Mouse (Mus musculus) regulatory T cell (primary cell): Measurements from ENCODE around the gene Bcl9l.
"Not testable (repeated sequence)": the region's sequence is repeated elsewhere in the genome, so short reads cannot be mapped to it uniquely, and the experiment has no call there.

Source experiments
- in situ Hi-C: fragments of 300-600 bp; cut with MboI, MseI; formaldehyde crosslinking; loops from one replicate; pipeline ENCODE4 v1.15.1; 2025; ENCODE audit warnings: high pct_unique_total_duplicates

Bcl9l gene

DNA sequence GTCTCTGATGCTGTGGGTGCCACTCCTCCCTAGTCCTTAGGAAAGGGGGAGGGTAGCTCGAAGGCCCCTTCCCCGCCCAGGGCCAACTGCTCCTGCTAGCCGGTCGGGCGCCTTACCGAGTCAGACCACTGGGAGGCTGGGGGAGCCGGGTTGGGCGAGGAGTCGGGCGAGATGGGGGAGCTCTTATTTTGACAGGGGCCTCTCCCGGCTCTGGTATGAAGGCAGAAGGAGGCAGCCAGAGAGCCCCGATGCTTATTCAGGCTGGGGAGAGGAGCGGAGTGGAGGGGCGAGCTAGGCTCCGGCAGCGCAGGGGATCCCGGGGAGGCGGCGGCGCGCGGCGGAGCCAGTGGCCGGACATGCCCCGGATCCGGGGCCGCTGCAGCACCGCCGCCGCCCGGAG lies at the start of gene Bcl9l:
Gene Bcl9l (plus strand): TSS at position 274 of the 400 bp plus-strand sequence.
- in situ Hi-C loops = no loop called here

DNA sequence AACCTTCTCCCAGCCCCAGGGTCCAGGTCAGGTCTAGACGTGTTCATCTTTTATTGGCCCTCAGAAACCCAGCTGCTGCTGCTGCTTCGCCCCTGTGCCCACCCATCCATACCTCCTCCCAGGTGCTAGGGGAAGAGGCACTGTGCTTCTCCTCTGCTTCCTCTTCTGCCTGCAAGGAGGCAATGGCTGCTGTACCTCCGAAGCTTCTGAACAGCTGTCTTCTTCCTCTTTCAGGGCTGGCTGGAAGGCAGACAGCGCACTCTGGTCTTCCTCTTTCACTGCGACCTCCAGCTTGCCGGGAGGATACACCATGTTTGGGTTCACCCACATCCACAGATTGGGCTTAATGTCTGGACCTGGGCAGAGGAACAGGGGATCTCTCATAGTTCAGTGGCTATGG lies 46.9 kb upstream of the Bcl9l start:
- in situ Hi-C loops = no loop called here

DNA sequence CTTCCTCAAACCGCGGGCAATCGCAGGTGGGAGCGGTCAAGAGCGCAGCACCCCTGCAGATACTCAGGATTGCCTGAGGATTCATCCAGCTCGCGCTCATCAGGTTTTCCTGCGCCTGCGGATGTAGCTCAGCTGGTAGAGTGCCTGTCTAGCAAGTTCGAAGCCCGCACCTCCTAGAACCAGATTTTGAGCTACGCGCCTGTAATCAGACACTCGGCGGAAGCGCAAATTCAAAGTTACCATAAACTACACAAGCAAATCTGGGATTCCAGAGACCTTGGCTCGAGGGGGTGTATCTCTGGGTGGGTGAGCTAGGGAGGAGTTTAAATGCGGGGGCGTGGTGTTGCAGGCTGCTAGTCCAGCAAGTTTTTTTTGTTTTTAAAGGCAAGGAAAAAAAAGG lies 41.7 kb upstream of the Bcl9l start, which contains the start of gene Foxr1:
Gene Foxr1 (minus strand): TSS at position 176 of the 400 bp plus-strand sequence.
- in situ Hi-C loops = no loop called here

DNA sequence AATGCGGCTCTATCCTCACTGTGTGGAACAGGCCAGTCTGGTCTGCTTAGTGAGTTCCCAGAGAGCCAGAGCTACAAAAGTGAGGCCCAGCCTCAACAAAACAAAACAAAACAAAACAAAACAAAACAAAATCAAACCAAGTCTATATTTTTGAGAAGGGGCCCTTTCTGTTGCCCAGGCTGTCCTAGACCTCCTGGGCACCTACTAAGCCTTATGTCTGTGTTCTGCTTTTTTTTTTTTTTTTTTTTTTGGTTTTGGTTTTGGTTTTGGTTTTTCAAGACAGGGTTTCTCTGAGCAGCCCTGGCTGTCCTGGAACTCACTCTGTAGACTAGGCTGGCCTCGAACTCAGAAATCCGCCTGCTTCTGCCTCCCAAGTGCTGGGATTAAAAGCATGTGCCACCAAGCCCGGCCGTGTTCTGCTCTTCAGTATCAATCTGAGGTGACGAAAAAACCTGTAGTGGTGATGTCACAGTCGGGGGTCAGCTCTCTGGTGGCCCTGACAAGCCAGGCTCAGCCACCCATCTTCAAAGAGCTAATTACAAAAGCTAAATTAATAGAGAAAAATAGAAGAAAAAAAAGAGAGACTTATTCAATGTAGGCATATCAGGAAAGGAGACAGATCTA lies 38.1 kb upstream of the Bcl9l start:
- in situ Hi-C loops = not testable (repeated sequence)

GRCm38 (mm10) chr9:44450387-44450786 lies 32.2 kb upstream of the Bcl9l start:
- in situ Hi-C loops = loop anchor here (5.0 kb wide), 1 partner anchor 202 kb away; no protein-coding TSS in a partner anchor

DNA sequence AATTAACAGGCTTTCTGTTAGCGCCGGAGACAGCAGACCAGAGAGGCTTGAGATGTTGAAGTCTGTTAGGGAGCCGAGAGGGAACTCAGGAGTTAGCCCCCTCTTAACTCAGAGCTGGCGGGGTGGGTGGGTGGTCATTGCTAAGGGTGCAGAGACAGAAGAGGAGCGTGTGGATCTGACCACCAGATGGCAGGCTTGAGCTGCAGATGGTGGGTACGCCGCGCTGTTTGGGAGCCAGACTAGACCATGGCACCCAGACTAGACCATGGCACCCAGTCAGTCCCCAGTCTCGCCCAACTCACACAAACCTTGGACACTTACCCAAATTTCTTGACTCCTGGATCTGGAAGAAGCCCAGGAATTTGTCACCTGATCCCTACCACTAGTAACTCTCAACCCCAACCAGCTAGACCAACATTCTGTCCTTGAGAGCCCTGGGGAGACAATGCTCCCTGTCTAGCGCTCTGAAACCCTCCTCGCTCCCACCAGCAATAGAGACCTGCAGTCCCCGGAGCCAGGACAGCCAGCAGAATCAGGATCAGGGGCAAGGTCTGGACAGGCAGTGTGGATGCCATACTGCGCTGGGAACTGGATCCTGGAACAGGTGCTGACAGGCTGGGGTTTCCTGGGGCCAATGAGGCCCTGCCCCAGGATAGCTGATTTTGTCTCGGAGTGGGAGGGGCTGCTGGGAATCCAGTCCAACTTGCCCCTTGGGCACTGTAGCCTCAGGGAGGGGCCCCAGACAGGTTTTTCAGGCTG lies 28.3 kb upstream of the Bcl9l start:
- in situ Hi-C loops = loop anchor here (5.0 kb wide), 1 partner anchor 198 kb away; no protein-coding TSS in a partner anchor

DNA sequence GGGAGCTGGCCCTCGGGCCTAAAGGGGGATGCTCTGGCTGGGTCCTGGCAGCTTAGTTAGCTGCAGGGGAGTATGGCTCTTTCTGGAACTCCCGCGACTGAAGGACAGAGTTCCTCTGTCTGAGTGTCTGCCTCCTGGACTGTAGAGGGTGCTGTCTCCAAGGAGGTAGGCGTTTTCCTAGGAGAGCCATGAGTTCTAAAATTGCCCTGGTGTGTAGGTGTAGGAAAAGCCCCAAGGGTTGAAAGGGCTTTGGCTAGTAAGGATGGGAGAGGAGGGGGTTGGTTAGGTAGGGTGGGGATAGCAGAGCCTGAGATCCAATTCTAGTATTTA lies 27.8 kb upstream of the Bcl9l start, which contains the start of gene Upk2:
Gene Upk2 (minus strand): TSS at position 86 of the 330 bp plus-strand sequence.
- in situ Hi-C loops = loop anchor here (5.0 kb wide), 1 partner anchor 197 kb away; no protein-coding TSS in a partner anchor

- in situ Hi-C loops = no loop called here
Observed at GRCm38 (mm10) chr9:44457035-44457742, 25.4 kb upstream of the Bcl9l start.

GRCm38 (mm10) chr9:44461950-44462349 lies 20.7 kb upstream of the Bcl9l start:
- in situ Hi-C loops = loop anchor here (5.0 kb wide), 2 partner anchors 40 to 90 kb away; no protein-coding TSS in a partner anchor

- in situ Hi-C loops = no loop called here
Observed at GRCm38 (mm10) chr9:44468224-44468623, 14.4 kb upstream of the Bcl9l start.

DNA sequence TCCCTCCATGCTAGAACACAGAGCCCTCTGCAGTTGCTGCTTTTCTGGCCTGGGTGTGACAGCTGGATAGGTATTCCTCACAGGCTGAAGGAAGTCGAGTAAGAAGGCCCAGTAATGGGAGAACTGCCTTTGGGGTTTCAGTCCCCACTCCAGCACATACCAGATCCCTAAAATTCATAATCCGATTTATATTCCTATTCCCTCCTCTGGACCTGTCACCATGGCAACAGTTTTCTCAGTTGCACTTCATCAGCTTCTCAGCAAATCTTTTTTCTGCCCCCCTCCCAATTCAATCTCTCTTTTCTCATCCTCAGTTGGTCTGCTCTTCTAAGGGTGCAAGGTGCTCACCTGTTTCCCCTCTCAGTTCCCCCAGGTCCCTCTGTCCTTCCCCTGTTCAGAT lies 13.8 kb upstream of the Bcl9l start:
- in situ Hi-C loops = no loop called here

DNA sequence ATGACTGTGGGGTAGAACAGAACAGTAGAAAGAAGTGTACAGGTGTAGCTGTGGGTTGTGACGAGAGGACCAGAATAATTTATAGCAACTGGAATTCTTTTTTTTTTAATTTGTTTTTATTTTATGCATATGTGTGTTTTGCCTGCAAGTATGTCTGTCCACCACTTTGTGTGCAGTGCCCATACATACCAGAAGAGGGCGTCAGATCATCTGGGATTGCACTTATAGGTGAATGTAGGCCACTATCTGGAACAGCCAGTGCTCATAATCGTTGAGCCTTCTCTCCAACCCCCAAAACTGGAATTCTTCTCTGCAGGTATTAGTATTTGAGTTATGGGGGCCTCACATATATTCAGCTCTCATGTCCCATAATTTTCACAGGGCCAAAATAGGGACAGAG lies 9.4 kb upstream of the Bcl9l start:
- in situ Hi-C loops = no loop called here

DNA sequence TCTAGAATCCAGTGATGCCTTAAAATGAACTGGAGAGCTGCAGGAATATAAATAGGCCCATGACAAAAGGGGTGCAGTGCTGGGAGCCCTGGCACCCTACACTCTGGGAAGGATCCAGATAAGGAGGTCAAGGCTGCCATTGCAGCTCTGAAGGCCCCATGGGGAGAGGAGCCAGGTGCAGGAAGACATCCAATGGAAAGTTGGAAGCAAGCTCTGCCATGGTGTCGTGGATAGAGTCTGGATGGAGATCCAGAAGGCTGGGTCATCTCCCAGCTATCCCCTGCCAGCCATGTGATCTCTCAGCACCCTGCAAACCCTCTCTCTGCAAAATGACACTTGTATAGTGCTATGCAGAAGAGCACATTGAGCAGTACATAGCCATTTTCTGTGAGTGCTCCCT lies 8.3 kb upstream of the Bcl9l start:
- in situ Hi-C loops = no loop called here

GRCm38 (mm10) chr9:44475936-44476335 lies 6.7 kb upstream of the Bcl9l start:
- in situ Hi-C loops = no loop called here

DNA sequence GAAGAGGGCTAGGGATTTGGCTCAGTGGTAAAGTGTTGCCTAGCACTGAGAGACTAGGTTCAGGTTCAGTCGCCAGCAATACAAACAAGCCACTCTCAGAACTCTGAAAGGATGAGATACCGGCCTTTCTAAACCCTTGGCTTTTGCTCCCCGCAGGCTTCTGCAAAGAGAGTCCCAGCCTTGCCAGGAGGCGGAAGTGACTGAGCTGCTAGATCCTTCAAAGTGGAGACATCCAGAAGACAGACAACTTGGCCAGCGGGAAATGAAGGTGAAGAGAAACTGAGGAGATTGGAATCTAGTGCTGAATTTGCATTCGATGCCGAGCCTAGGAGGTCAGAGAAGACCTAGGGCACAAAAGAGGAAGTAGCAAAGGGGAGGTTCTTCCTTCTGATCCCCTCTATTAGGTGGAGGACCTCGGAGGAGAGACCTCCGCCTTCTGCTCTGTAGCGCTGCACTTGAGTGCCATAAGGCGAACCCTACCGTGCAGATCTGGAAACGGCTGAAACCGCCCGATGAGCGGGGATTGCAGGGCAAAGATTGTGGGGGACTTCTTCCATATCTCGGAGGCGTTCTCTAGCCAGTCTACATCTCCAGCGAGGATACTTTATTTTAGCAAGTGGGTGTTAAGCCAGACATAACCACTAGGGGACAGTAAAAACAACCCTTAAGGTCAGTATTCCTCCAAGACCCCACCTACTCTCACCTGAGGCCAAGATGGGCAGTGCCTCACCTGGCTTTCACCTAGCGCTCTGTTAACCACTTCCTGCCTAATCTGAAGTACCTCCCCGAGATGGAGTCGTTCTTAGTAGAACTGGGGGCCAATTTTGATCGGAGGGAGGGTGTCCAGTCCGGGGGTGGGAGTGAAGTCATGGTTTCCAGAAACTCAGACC lies 5.0 kb upstream of the Bcl9l start:
- in situ Hi-C loops = no loop called here

DNA sequence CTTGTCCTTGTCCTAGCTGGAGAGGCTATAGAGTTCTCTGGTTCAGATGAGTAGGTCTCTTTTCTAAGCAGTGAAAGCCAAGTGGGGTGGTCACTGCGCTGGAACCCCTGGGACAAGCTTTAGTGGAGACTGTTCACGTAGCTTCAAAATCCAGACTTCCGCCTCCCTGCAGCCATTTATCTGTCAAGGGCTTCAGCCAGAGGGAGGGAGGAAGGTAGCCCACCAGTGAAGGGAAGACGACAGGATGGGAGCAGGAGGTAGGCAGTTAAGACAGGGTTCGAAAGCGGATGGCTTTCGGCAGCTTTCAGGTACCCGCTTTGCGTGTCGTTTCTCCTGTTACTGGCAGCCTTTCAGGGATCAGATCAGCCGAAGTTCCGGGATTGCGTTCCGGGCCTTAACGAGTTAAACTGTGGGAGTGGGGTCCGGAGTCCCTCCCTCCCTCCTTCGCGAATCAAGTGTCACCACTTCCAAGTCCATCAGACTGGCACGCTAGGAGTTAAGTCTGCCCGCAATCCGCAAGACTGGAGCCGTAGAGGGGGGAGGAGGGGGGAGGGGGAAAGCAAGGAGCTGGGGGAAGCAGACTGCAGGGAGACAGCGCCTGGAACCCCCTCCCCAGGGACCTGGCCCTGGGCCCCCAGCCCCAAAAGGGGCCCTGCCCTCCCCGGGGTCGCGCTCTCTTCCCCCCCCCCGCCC lies 4.2 kb upstream of the Bcl9l start:
- in situ Hi-C loops = no loop called here

- in situ Hi-C loops = no loop called here
Observed at GRCm38 (mm10) chr9:44478959-44479605, 3.5 kb upstream of the Bcl9l start.

DNA sequence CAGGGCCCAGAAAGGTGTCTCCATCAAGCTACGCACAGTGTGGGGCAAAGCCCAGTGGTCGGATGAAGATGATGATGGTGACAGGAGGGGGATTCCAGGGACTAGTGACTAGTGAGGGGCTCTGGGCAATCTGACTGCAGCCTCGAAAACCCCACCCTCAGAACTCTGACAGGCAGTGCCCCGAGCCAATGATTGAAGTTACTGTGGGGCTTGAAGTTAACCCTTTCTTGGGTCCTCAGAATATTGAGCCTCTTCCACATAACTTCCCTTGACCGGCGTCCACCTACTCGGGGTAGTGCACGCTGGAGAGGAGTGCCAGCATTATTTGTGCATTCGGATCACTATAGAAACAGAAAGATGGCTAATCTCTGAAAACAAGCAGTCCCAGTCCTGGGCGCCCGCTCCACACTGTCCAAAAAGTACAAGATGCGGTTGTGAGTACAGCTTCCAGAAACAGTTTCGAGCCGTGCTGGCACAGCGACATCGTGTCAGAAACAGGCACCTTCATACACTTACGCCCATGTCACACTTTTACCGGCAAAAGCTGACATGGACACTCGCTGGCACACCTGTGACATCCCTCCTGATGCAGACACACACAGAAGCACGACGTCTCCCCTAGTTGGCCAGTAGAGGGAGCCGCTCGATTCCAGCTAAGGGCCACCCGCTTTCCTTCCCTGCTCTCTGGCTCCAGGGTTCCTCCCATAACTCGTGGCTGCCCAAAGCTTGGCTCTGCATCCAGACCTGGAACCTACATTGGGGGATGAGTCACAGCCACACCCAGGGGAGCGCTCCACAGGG lies 2.8 kb upstream of the Bcl9l start:
- in situ Hi-C loops = no loop called here

DNA sequence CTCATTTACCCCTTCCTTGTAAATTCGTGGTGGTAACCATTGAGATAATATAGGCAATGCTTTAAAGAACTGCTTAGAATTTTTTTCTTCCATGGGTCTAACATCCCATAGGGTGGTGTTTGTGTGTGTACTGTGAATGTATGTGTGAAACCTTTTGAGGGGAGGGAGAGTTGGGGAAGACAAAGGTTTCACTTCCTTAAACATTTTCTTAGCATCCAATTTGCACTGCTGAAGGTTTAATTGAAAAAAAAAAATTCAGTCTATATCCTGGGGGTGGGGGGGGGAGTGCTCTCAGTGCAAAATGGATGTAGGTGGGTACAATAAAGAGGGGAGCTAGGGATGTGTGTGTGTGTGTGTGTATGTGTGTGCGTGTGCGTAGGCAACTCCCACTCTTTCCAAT lies 513 bp upstream of the Bcl9l start:
- in situ Hi-C loops = no loop called here
